Mouse (Mus musculus): ENCODE measurements at regions not wholly inside any gene's neighbourhood (a gene's known extent, or its start where the extent isn't known, plus 50 kb on each side); places are given as distances from the start of the nearest gene placed in this dataset.
"Not testable (repeated sequence)": the region's sequence is repeated elsewhere in the genome, so short reads cannot be mapped to it uniquely, and the experiment has no call there.

- no peak for DNase-seq (ENCODE audit: low read depth, low spot score)
Measured at GRCm38 (mm10) chrX:92981141-92981540, 305.1 kb upstream of the Arx start.

GRCm38 (mm10) chrX:93002236-93002976 is 283.8 kb upstream of the Arx start:
- DNase-seq (ENCODE audit: low read depth, low spot score) = no peak

- no peak for DNase-seq (ENCODE audit: low read depth, low spot score)
Measured at GRCm38 (mm10) chrX:93006681-93007080, 279.6 kb upstream of the Arx start.

- no peak for DNase-seq (ENCODE audit: low read depth, low spot score)
Measured at GRCm38 (mm10) chrX:93011578-93011977, 274.7 kb upstream of the Arx start.

GRCm38 (mm10) chrX:93016391-93016790 is 269.9 kb upstream of the Arx start:
- DNase-seq (ENCODE audit: low read depth, low spot score) = no peak

- DNase-seq (ENCODE audit: low read depth, low spot score) = no peak
Measured at GRCm38 (mm10) chrX:93041096-93041495, 245.1 kb upstream of the Arx start.

- no peak for DNase-seq (ENCODE audit: low read depth, low spot score)
Measured at GRCm38 (mm10) chrX:93042736-93043135, 243.5 kb upstream of the Arx start.

- no peak for DNase-seq (ENCODE audit: low read depth, low spot score)
Measured at GRCm38 (mm10) chrX:93048967-93049754, 237.1 kb upstream of the Arx start.

- DNase-seq (ENCODE audit: low read depth, low spot score) = no peak
Measured at GRCm38 (mm10) chrX:93049755-93050143, 236.5 kb upstream of the Arx start.

GRCm38 (mm10) chrX:93059533-93059932 is 226.7 kb upstream of the Arx start:
- DNase-seq (ENCODE audit: low read depth, low spot score) = no peak

- no peak for DNase-seq (ENCODE audit: low read depth, low spot score)
Measured at GRCm38 (mm10) chrX:93068884-93069283, 217.4 kb upstream of the Arx start.

- DNase-seq (ENCODE audit: low read depth, low spot score) = peak; percentile 57
Measured at GRCm38 (mm10) chrX:93069569-93070289, 216.5 kb upstream of the Arx start.

- no peak for DNase-seq (ENCODE audit: low read depth, low spot score)
Measured at GRCm38 (mm10) chrX:93070290-93070611, 216.0 kb upstream of the Arx start.

- DNase-seq (ENCODE audit: low read depth, low spot score) = peak; percentile 47
Measured at GRCm38 (mm10) chrX:93088976-93089375, 197.3 kb upstream of the Arx start.

GRCm38 (mm10) chrX:93097551-93097950 is 188.7 kb upstream of the Arx start:
- DNase-seq (ENCODE audit: low read depth, low spot score) = peak; percentile 30

GRCm38 (mm10) chrX:93107930-93108567 is 178.2 kb upstream of the Arx start:
- DNase-seq (ENCODE audit: low read depth, low spot score) = no peak

GRCm38 (mm10) chrX:93154367-93154766 is 131.9 kb upstream of the Arx start:
- not testable (repeated sequence) for DNase-seq (ENCODE audit: low read depth, low spot score)

GRCm38 (mm10) chrX:93159105-93159504 is 127.1 kb upstream of the Arx start:
- DNase-seq (ENCODE audit: low read depth, low spot score) = no peak

- DNase-seq (ENCODE audit: low read depth, low spot score) = no peak
Measured at GRCm38 (mm10) chrX:93160956-93161355, 125.3 kb upstream of the Arx start.

All from R1 (cell line).